Mouse (Mus musculus): ENCODE measurements at regions not wholly inside any gene's neighbourhood (a gene's known extent, or its start where the extent isn't known, plus 50 kb on each side); places are given as distances from the start of the nearest gene placed in this dataset.

DNA sequence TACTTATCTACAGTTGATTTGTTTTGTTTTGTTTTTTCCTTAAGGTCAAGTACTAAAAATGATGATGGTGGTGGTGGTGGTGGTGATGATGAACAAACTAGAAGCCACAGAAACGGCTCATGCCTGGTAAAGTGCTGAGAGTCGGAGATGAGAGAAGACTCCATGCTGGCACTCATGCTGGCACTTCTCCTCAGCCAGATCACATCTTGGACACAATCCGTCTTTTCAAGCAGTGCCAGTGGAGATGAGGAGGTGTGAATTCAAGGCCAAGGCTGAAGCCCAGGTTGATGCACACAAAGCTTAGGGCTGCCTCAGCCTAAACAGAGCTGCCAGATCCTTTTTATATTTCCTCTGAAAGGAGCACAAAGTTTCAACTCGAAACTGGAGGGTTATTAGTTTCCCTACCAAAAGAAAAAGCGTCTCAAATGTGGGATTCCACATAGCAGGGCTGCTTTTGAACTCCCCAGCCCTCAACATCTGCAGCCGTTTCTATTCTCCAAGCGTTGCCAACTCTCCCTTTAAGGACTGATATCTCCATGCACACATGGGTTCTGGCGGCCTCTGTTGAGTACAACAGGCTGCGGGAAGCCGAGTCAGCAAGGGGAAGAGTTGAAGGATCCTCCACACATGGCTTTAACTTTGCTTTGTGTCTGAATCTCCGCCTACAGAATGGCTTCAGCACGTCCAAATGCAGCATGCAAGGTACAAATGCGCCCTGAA, 373.2 kb downstream of the Efna5 start:
- no peak overlapping the region for H3K4me2 ChIP-seq (ENCODE audit: low read depth, low read length)
- WGBS, result 72% methylated on average over 13 of the region's 13 CpGs
- no peaks in the 10 kb centered on the region for H3K9me3 ChIP-seq (ENCODE audit: low read length)
- DNase-seq (ENCODE audit: low spot score) (no peak), ATAC-seq (no peak)
- no peaks in the 10 kb centered on the region for H3K36me3 ChIP-seq (ENCODE audit: insufficient read depth, low read length)
- no peak overlapping the region for H3K4me3 ChIP-seq (ENCODE audit: low read length)
- no peak overlapping the region for H3K9ac ChIP-seq (replicated peaks; ENCODE audit: low read length)
- H3K4me1 ChIP-seq (ENCODE audit: insufficient read depth, low read length), result no peaks in the 10 kb centered on the region
- no peaks in the 10 kb centered on the region for H3K27me3 ChIP-seq (ENCODE audit: insufficient read depth, low read length)
- no peak overlapping the region for H3K27ac ChIP-seq
- TF ChIP-seq CTCF (IDR thresholded peaks at IDR 0.05; ENCODE audit: low read depth), result no peak

DNA sequence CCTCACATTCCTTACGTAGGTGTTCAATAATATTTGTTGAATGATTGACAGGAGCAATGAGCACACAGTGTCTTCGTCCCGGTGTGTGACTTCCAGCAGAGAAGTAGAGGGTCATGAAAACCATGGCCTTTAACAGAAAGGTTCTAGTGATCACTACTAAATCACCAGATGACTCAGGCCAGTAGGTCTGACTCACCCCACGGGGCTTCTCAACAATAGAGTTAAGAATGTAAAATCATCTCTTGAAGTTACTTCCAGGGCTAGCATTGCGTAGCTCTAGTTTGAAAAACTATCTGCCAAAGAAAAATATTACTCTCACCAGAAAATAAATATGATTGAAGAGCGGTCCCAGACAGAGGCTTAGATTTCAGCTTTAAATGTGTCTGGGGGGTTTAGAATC, 376.4 kb downstream of the Efna5 start:
- H3K4me1 ChIP-seq (ENCODE audit: insufficient read depth, low read length), result no peaks in the 10 kb centered on the region
- H3K27me3 ChIP-seq (ENCODE audit: insufficient read depth, low read length), result no peaks in the 10 kb centered on the region
- H3K36me3 ChIP-seq (ENCODE audit: insufficient read depth, low read length), result no peaks in the 10 kb centered on the region
- no peak for TF ChIP-seq CTCF (IDR thresholded peaks at IDR 0.05; ENCODE audit: low read depth)
- H3K4me2 ChIP-seq (ENCODE audit: low read depth, low read length), result no peak overlapping the region
- H3K27ac ChIP-seq, result no peak overlapping the region
- 69% methylated on average over 6 of the region's 6 CpGs for WGBS
- no peak overlapping the region for H3K9ac ChIP-seq (replicated peaks; ENCODE audit: low read length)
- ATAC-seq (no peak), DNase-seq (ENCODE audit: low spot score) (no peak)
- H3K9me3 ChIP-seq (ENCODE audit: low read length), result no peaks in the 10 kb centered on the region
- H3K4me3 ChIP-seq (ENCODE audit: low read length), result no peak overlapping the region

DNA sequence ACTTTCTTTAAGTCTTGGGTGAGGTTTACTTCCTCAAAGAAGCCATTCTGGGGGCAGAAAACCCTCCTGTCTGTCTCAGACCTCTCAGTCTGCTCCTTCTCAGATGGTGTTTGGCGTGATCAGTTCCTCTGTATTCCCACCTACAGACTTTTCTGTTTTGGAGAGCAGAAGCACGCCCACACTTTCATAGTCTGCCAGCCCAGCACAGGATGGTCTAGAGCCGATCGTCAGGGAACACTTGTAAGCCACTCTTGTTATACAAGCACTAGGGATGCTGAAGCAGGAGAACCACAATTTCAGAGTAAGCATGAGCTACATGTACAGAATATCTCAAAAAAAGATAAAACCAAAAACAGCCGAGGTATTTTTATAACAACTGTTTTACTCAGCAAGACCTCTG, 410.4 kb downstream of the Efna5 start:
- Histone ChIP-seq H3K36me3 (ENCODE audit: insufficient read depth, low read length) (no peaks in the 10 kb centered on the region), H3K9ac (replicated peaks; ENCODE audit: low read length) (no peak overlapping the region), H3K4me1 (ENCODE audit: insufficient read depth, low read length) (no peaks in the 10 kb centered on the region), H3K9me3 (ENCODE audit: low read length) (no peaks in the 10 kb centered on the region), H3K4me3 (ENCODE audit: low read length) (no peak overlapping the region), H3K27me3 (ENCODE audit: insufficient read depth, low read length) (no peaks in the 10 kb centered on the region), H3K4me2 (ENCODE audit: low read depth, low read length) (no peak overlapping the region), H3K27ac (no peak overlapping the region)
- DNase-seq (ENCODE audit: low spot score) (no peak), ATAC-seq (no peak)
- WGBS, result 86% methylated on average over 5 of the region's 5 CpGs
- no peak for TF ChIP-seq CTCF (IDR thresholded peaks at IDR 0.05; ENCODE audit: low read depth)

DNA sequence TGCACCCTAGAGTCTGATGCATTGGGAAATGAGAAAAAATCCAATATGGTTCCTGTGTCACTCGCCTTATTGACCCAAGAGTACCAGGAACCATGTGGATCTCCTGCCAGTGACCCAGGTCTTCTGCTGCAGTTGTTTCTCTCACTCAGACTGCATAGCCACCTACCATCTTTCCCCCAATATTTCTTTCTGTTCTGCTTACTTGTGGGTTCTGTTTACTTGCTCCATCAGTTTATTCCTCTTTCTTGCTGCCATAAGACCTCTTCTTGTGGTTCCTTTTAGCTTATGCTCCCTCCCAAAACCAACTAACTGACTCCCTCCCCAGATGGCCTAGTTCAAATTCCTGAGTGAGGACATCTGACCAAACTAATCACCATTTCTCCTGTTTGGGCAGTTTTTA, 411.8 kb downstream of the Efna5 start:
- DNase-seq (ENCODE audit: low spot score) (no peak), ATAC-seq (no peak)
- no peaks in the 10 kb centered on the region for H3K9me3 ChIP-seq (ENCODE audit: low read length)
- no peak overlapping the region for H3K9ac ChIP-seq (replicated peaks; ENCODE audit: low read length)
- no peaks in the 10 kb centered on the region for H3K36me3 ChIP-seq (ENCODE audit: insufficient read depth, low read length)
- no peaks in the 10 kb centered on the region for H3K27me3 ChIP-seq (ENCODE audit: insufficient read depth, low read length)
- H3K27ac ChIP-seq, result no peak overlapping the region
- no peak overlapping the region for H3K4me3 ChIP-seq (ENCODE audit: low read length)
- H3K4me1 ChIP-seq (ENCODE audit: insufficient read depth, low read length), result no peaks in the 10 kb centered on the region
- WGBS, result 85% methylated on average over 1 of the region's 1 CpGs
- no peak for TF ChIP-seq CTCF (IDR thresholded peaks at IDR 0.05; ENCODE audit: low read depth)
- no peak overlapping the region for H3K4me2 ChIP-seq (ENCODE audit: low read depth, low read length)

DNA sequence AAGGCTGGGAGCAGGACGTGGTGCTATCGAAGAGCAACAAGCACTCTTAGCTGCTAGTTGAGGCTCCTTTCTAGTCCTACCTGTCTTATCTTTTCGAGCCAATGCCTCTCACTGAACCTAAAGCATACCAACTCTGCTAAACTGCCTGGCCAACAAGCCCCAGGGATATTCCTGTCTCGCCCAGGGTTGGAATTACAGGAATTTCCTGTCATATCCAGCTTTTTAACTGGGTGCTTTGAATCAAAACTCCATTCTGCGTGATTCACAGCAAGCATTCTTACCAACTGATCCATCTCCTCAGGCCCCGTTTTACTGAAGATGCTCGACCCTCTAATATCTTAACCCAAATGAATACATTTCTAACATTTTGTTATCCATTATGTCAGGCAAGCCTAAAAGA, 412.3 kb downstream of the Efna5 start:
- DNase-seq (ENCODE audit: low spot score), result no peak
- no peaks in the 10 kb centered on the region for H3K27me3 ChIP-seq (ENCODE audit: insufficient read depth, low read length)
- no peaks in the 10 kb centered on the region for H3K9me3 ChIP-seq (ENCODE audit: low read length)
- no peak for TF ChIP-seq CTCF (IDR thresholded peaks at IDR 0.05; ENCODE audit: low read depth)
- 86% methylated on average over 7 of the region's 7 CpGs for WGBS
- H3K4me3 ChIP-seq (ENCODE audit: low read length), result no peak overlapping the region
- no peak overlapping the region for H3K9ac ChIP-seq (replicated peaks; ENCODE audit: low read length)
- H3K36me3 ChIP-seq (ENCODE audit: insufficient read depth, low read length), result no peaks in the 10 kb centered on the region
- H3K27ac ChIP-seq, result no peak overlapping the region
- H3K4me1 ChIP-seq (ENCODE audit: insufficient read depth, low read length), result no peaks in the 10 kb centered on the region
- no peak overlapping the region for H3K4me2 ChIP-seq (ENCODE audit: low read depth, low read length)
- ATAC-seq, result no peak

DNA sequence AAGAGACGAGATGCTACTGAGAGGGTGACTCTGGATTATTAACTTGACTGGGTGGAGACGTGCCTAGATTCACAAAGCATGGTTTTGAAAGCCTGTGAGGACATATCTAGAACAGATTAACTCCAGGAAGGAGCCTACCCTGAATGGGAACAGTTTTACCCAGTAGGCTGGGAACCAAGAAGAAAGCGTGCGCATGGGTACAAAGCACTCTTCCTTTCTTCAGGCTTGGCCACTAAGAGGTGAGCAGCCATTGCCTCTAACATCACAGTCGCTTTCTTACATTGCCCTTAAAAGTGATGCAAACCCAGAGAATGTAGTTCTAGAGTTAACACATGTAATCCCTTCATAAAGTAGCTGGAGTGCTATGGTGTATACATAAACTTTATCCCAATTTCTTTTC, 414.0 kb downstream of the Efna5 start:
- Histone ChIP-seq H3K4me3 (ENCODE audit: low read length) (no peak overlapping the region), H3K4me2 (ENCODE audit: low read depth, low read length) (no peak overlapping the region), H3K27me3 (ENCODE audit: insufficient read depth, low read length) (no peaks in the 10 kb centered on the region), H3K27ac (no peak overlapping the region), H3K36me3 (ENCODE audit: insufficient read depth, low read length) (no peaks in the 10 kb centered on the region), H3K9me3 (ENCODE audit: low read length) (no peaks in the 10 kb centered on the region), H3K9ac (replicated peaks; ENCODE audit: low read length) (no peak overlapping the region), H3K4me1 (ENCODE audit: insufficient read depth, low read length) (no peaks in the 10 kb centered on the region)
- DNase-seq (ENCODE audit: low spot score) (no peak), ATAC-seq (no peak)
- WGBS, result 87% methylated on average over 5 of the region's 5 CpGs
- no peak for TF ChIP-seq CTCF (IDR thresholded peaks at IDR 0.05; ENCODE audit: low read depth)

DNA sequence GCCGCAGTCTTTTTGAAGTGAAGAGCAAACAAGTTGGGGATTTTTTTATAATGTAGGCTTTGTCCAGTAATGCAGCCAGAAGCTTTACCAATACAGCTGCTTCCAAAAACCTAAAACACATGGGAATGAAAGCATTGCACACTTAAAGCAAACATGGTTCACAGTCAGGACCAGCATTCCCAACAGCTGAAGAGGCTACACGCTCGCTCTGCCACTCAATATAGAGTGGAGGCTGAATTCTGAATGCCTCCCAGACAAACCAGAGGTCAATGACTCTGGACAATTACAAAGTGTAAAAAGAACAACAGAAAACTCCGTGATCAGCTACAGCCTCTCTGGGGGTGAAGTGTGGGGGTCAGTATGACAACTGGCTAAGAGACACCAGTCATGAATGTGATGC, 416.1 kb downstream of the Efna5 start:
- Histone ChIP-seq H3K4me3 (ENCODE audit: low read length) (no peak overlapping the region), H3K9ac (replicated peaks; ENCODE audit: low read length) (no peak overlapping the region), H3K36me3 (ENCODE audit: insufficient read depth, low read length) (no peaks in the 10 kb centered on the region), H3K27ac (no peak overlapping the region), H3K4me2 (ENCODE audit: low read depth, low read length) (no peak overlapping the region), H3K27me3 (ENCODE audit: insufficient read depth, low read length) (no peaks in the 10 kb centered on the region), H3K4me1 (ENCODE audit: insufficient read depth, low read length) (no peaks in the 10 kb centered on the region), H3K9me3 (ENCODE audit: low read length) (no peaks in the 10 kb centered on the region)
- no peak for ATAC-seq
- DNase-seq (ENCODE audit: low spot score), result no peak
- WGBS, result 73% methylated on average over 4 of the region's 4 CpGs
- TF ChIP-seq CTCF (IDR thresholded peaks at IDR 0.05; ENCODE audit: low read depth), result no peak
